Mouse (Mus musculus) bone marrow macrophage, adult 2 months (primary cell): ENCODE data around the gene Mrpl1. TPM values are rescaled to one million over a fixed set of nuclear protein-coding genes. Genes with fewer than 3 reads are reported as not detected.

Experiments
- H3K27ac ChIP-seq: 2 replicates; pipeline ENCODE4 v1.5.1; 2012; ENCODE audit warnings: low read depth, low read length; ENCODE audit not compliant: insufficient read depth
- H3K4me1 ChIP-seq: 2 replicates; pipeline ENCODE4 v1.6.1; 2012; ENCODE audit warnings: low read length; ENCODE audit not compliant: control insufficient read depth, insufficient read depth
- H3K4me3 ChIP-seq: 2 replicates; pipeline ENCODE4 v1.5.1; 2012; ENCODE audit warnings: mild to moderate bottlenecking, low read length, moderate library complexity; ENCODE audit not compliant: insufficient read depth
- CTCF ChIP-seq: IDR thresholded peaks from 2 replicates; pipeline ENCODE4 v1.5.1; 2012; ENCODE audit warnings: low read depth, mild to moderate bottlenecking, low read length, moderate library complexity
- POLR2A ChIP-seq: IDR thresholded peaks from 2 replicates; pipeline ENCODE4 v1.6.1; 2012; ENCODE audit warnings: mild to moderate bottlenecking, low read depth, low read length, borderline replicate concordance
- polyA plus RNA-seq: library from polyadenylated mRNA; stranded (reverse); fragments of >200 nt; gene quantifications from 2 replicates; pipeline ENCODE4 v1.2.4, GENCODE M21; 2012; ENCODE audit not compliant: missing spikeins, insufficient read depth, insufficient read length

Mrpl1 gene
- polyA plus RNA-seq, 1 experiment: 13.0 TPM

DNA sequence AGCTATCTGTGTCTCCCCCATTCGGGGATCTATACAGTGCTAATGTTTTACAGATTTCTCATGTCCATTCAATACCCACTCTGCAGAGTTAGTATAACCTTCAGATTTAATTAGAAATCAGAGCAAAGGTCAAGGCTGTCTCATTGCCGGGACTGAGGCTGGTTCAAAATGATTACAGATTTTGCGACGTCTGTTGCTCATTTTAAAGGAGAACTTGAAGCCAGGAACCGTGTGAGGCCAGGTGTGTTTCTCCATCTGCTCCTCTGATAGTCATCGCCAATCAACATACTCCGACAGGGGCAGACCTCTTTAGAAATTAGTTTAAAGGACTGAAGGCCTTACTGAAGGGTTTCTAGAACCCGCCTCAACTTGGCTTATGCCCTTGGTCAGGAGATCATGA is 96.5 kb downstream of the Mrpl1 start:
- no peak overlapping the region for H3K4me3 ChIP-seq
- no peak overlapping the region for H3K27ac ChIP-seq
- TF ChIP-seq POLR2A (no peak), CTCF (no peak)
- H3K4me1 ChIP-seq: no peaks in the 10 kb centered on the region

DNA sequence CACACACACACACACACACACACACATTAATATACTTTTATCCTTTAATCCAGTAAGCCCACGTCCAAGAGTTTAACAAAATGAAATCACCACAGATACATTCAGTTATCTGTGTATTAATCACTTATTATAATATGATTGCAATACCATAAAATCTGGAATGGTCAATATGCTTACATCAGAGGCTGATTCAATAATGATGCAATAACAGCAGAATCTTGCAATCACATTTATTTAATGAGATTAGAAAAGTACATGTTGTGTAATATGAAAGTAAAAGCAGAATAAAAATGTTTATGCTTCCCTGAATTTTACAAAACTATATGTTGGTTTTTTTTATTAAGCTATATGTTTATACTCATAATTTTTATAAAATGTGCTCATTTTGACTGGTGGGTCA is 97.0 kb downstream of the Mrpl1 start:
- no peak overlapping the region for H3K4me3 ChIP-seq

DNA sequence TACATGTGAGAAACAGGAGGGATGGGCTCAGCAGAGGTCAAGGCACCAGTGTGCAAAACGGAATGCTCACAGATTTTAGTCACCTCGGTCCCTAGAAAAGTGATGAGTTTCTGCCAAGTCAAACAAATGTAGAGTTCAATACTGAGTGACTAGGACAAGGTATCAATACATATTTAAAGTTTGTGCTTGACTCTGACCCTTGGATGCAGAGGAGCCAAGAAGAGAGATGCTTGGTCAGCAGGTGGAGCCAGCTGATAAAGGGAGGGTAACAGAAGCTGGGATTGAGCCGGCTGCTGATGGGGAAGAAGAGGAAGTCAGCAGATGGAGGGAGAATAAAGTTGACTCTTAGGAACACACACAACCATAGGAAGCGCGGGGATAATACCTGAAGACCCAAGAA is 97.5 kb downstream of the Mrpl1 start:
- Histone ChIP-seq H3K4me1 (no peaks in the 10 kb centered on the region), H3K4me3 (no peak overlapping the region), H3K27ac (no peak overlapping the region)
- TF ChIP-seq CTCF: no peak
- TF ChIP-seq POLR2A: no peak

More for the DNA sequence above, 97.0 kb downstream of the Mrpl1 start:
- Histone ChIP-seq H3K27ac (no peak overlapping the region), H3K4me1 (no peaks in the 10 kb centered on the region)
- TF ChIP-seq POLR2A (no peak), CTCF (no peak)

DNA sequence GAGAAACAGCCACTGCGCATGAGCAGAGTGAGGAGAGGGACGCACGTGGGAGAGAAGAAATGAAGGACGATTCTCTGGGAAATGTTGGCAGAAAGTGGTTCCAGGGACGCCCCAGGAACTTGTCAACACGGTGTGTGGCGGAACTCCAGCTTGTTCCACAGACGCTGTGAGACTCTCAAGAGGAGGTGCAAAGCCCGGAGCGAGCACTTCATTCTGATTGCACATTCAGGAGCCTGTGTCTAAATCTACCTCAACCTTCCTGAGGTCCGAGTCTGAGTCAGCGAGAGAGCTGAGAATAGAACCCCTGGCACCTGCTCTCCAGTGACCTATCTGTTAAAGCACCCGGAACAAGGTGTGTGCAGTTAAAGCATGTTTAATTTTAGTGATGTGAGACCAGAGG is 98.8 kb downstream of the Mrpl1 start:
- no peaks in the 10 kb centered on the region for H3K4me1 ChIP-seq
- TF ChIP-seq POLR2A (no peak), CTCF (no peak)
- H3K27ac ChIP-seq: no peak overlapping the region

DNA sequence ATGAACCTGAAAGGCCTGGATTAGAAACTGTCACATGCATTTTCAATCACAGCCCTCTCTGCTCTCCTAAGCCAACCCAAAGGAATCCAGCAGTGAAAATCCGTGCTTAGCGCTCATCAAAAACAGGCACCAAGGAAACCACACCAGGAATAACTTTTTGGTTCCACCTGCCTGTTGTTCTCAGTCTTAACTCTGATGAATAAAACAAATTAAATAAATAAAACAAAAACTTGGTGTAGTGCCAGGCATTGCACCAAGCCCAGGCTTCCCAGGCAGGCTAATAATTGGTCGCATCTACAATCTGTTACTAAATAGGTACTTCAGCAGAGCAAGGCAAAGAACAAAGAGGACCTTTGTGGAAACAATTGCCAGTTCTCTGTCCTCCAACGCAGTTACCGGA is 99.4 kb downstream of the Mrpl1 start:
- no peak for TF ChIP-seq POLR2A
- TF ChIP-seq CTCF: no peak
- Histone ChIP-seq H3K27ac (no peak overlapping the region), H3K4me3 (no peak overlapping the region), H3K4me1 (no peaks in the 10 kb centered on the region)

More for the DNA sequence above, 98.8 kb downstream of the Mrpl1 start:
- H3K4me3 ChIP-seq: no peak overlapping the region

DNA sequence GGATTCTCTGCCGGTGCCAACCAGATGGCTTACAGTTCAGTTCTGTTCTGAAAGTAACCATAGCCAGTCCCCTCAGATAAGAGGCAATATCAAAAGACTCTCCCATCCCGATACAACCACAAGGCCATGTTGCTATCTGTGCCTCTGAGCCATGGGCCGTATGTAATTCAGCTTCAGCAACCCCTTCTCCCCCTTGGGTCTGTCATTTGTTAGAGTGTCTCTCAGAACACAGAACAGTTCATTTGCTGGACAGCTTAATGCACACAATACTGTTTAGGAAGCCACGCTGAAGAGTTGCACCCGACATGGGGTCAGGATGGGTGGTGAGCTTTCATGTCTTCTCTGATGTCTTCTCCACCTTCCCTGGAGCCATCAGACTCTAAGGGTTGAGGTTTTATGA is 100.3 kb downstream of the Mrpl1 start:
- TF ChIP-seq POLR2A (no peak), CTCF (no peak)
- H3K4me3 ChIP-seq: no peak overlapping the region
- no peaks in the 10 kb centered on the region for H3K4me1 ChIP-seq
- no peak overlapping the region for H3K27ac ChIP-seq

DNA sequence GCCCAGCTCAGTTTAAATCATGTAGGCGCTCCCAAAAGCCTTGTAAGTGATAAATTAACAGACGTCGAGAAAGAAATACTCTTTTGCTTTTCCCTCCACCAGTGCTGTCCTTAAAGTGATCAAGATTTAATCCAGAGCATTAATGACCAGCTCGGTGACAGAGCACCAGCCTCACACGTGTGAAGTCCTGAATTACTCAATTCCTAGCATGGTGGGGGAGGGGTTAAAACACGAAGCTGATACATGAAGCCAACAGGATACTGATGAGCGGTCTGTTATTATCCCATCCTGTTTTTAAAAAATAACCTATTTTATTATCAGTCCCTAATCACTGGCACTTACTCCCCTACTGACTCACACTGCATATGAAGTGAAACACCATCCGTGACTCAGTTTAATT is 102.4 kb downstream of the Mrpl1 start:
- Histone ChIP-seq H3K4me3 (no peak overlapping the region), H3K4me1 (no peaks in the 10 kb centered on the region), H3K27ac (no peak overlapping the region)
- no peak for TF ChIP-seq POLR2A
- no peak for TF ChIP-seq CTCF

Other genes starting within 250 kb of the Mrpl1 start
- gene Cnot6l, start 45.3 kb upstream of the Mrpl1 start, polyA plus RNA-seq: 52.3 and 54.2 TPM in 2 replicates
- gene Fras1, start 164.5 kb downstream of the Mrpl1 start, polyA plus RNA-seq: not detected in 2 replicates